Mouse (Mus musculus) embryonic stem cell, embryonic (primary cell): ENCODE measurements at regions not wholly inside any gene's neighbourhood (a gene's known extent, or its start where the extent isn't known, plus 50 kb on each side); places are given as distances from the start of the nearest gene placed in this dataset.
"Not testable (repeated sequence)": the region's sequence is repeated elsewhere in the genome, so short reads cannot be mapped to it uniquely, and the experiment has no call there.

Experiments used
- CTCF ChIA-PET, 4 experiments: fragments of 300-600 bp in 2 of 4; fragments of 350-600 bp in 2 of 4; sonication (Branson Sonifier 250); formaldehyde crosslinking; loops; one replicate each; lab custom pipeline; 2022; ENCODE audit warnings: inconsistent platforms in 2 of 4; lab: Charles Lee
- POLR2A ChIA-PET, 4 experiments: fragments of 300-600 bp in 2 of 4; fragments of 350-600 bp in 2 of 4; sonication (Branson Sonifier 250); formaldehyde crosslinking; loops; one replicate each; lab custom pipeline; 2022; ENCODE audit warnings: antibody characterized with exemption in 4 of 4, inconsistent platforms in 1 of 4; lab: Charles Lee

DNA sequence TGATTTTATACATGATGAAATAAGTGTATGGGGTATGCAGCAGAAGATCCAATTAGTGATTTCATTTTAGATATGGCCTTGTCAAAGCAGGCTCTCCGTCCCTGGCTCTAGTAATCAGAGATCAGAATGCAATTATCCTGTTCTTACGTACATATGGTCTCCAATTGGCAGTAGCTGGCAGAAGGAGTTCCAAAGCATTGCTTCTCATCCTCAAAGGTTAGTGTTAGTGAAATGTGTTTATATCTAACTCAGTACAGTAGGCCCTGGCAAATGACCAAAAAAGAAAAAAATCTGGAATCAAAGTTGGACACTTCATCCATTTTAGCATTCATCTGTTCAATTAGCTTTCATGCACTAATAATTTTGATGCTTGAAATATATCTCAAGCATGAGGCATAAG lies 1407.6 kb downstream of the Gm9008 start:
- ChIA-PET CTCF (no interaction called here), POLR2A (no interaction called here)

DNA sequence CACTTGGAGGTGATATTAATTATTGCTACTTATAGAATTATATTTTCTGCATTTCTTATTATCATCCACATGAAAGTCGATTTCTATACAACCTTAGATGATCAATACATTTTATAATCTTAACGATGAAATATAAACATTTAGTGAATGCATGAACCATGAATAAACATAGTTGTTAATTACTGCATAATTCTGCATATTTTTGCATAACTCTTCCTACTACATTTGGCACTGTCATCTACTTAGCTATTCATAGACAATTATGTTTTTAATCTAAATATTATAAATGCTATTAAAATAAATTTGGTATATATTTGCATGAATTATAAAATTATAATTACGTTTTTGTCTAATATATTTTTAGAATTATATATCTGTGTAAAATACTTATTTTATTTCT lies 1429.8 kb downstream of the Gm9008 start:
- ChIA-PET POLR2A (no interaction called here), CTCF (no interaction called here)

DNA sequence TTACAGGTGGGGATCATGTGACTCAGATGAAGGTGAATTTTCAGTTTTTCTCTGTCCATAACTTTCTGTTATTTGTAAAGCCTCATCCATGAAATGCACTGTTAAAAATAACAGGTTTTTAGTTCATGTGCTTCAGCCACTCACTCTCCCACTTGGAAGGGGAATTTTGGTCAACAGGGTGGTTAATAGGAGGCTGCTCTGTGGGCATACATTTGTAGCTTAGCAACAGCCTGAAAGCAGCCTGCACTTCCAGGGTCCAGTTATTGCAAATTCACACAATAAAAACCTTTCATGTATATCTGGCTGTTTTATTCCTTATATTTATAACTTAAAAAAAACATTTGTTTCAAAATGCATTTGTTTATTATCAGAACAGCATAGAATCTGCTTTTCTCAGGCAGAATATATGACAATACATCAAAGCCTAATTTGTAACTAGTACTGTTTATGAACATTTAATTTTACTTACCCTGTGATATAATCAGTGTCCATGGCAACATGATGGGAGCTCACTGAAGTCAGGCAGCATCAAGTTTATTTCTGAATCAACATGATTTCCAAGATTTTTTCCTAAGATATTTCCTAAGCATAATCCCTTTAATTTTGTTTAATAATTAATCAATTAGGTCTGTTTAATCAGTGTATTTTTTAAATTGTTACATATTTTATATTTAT lies 1455.1 kb downstream of the Gm9008 start:
- ChIA-PET POLR2A (no interaction called here), CTCF (no interaction called here)

- CTCF ChIA-PET: no interaction called here
- POLR2A ChIA-PET: no interaction called here
These were observed 1458.1 kb downstream of the Gm9008 start for GRCm38 (mm10) chr6:75039451-75039850.

GRCm38 (mm10) chr6:75037179-75037578 lies 1460.4 kb downstream of the Gm9008 start:
- POLR2A ChIA-PET: not testable (repeated sequence)
- CTCF ChIA-PET: interaction anchor here in 1 of 4 experiments (0.7 kb wide), 1 partner anchor 866 kb away, joined by 5 read pairs; no protein-coding TSS in a partner anchor
